8 mouse cellular contexts compared by ENCODE assay signal in the genomic region with DNA sequence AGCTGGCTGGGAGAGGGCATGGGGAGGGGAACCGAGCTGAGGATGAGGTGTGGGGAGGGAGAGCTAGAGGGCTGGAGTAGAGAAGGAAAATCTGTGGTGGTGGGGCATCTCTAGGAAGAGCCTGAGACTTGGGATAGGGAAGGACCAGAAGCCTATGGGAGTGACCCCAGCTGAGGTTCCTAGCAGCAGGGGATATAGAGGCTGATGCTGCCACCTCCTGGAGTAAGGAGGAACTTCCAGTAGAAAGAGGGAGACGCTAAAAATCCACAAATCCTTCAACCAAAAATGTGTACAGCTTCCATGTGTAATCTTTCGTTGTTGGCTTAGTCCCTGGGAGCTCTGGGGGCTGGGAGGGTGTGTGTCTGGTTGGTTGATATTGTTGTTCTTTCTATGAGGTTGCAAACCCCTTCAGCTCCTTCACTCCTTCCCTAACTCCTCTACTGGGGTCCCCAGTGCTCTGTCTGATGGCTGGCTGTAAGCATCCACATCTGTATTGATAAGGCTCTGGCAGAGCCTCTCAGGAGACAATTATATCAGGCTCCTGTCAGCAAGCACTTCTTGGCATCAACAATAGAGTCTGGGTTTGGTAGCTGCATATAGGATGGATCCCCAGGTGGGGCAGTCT. TPM values are rescaled to one million over a fixed set of nuclear protein-coding genes. Genes with fewer than 3 reads are reported as not detected.
DNase-seq lines count a peak whose midpoint lies in the region; ATAC-seq and TF ChIP-seq lines count a peak whose summit lies in the region.

No protein-coding gene starts in this region.

- peak; percentile 75 for TF ChIP-seq CTCF in liver, embryonic 14.5 days (IDR thresholded peaks at IDR 0.05; ENCODE audit: low read depth)
- TF ChIP-seq CTCF in thymus, adult 2 months (IDR thresholded peaks at IDR 0.05; ENCODE audit: borderline replicate concordance, control insufficient read depth, extremely low read depth, insufficient read depth, low read length, poor library complexity), result no peak

- no peak for TF ChIP-seq POLR2A in thymus, adult 2 months (IDR thresholded peaks at IDR 0.05; ENCODE audit: control insufficient read depth, extremely low read depth, insufficient read depth, low read length, poor library complexity)

- peak; percentile 46 to 63 for DNase-seq in CD8-positive naive resting alpha-beta T cell, adult 2 months (ENCODE audit: low read depth in 2 of 2, low spot score in 2 of 2)
- DNase-seq in adrenal gland, postnatal 10 days, result peak; percentile 73
- DNase-seq in forebrain, embryonic 11.5 days (ENCODE audit: low spot score), result peak; percentile 62
- DNase-seq in heart, postnatal 36 days, result peak; percentile 71 to 72
- peak; percentile 71 to 79 for DNase-seq in kidney, postnatal 4 days
- peak in 1 of 3 experiments; percentile 13 for DNase-seq in liver, embryonic 14.5 days (ENCODE audit: low read depth in 3 of 3, low spot score in 3 of 3)
- peak; percentile 61 for DNase-seq in thymus, adult 2 months

- no peak overlapping the region for H3K4me2 ChIP-seq in forebrain, embryonic 11.5 days (ENCODE audit: low read depth, low read length, severe bottlenecking)
- no peak overlapping the region for H3K4me2 ChIP-seq in liver, embryonic 14.5 days (ENCODE audit: low read depth)
- H3K4me2 ChIP-seq in neural tube, embryonic 12.5 days (replicated peaks), result no peak overlapping the region

- intact Hi-C loops in heart, postnatal 36 days (cut with DNase I), result loop anchor here (1.0 to 5.0 kb wide), 4 partner anchors 89 to 392 kb away; no protein-coding TSS in a partner anchor

- no peak overlapping the region for H3K4me3 ChIP-seq in forebrain, embryonic 11.5 days (ENCODE audit: low read depth, low read length)
- H3K4me3 ChIP-seq in liver, embryonic 14.5 days (ENCODE audit: insufficient read depth in 1 of 2, low read depth in 2 of 2, low read length in 2 of 2), result no peak overlapping the region
- H3K4me3 ChIP-seq in neural tube, embryonic 12.5 days, result no peak overlapping the region
- no peak overlapping the region for H3K4me3 ChIP-seq in thymus, adult 2 months (ENCODE audit: control insufficient read depth, insufficient read depth, low read length)

- 8% methylated on average over 3 of the region's 3 CpGs for WGBS in forebrain, embryonic 11.5 days
- 6% methylated on average over 3 of the region's 3 CpGs for WGBS in liver, embryonic 14.5 days (ENCODE audit: insufficient replicate concordance)
- WGBS in neural tube, embryonic 12.5 days, result 18% methylated on average over 3 of the region's 3 CpGs
- WGBS in thymus, adult 2 months, result 29% methylated on average over 3 of the region's 3 CpGs

- no peak overlapping the region for H3K27ac ChIP-seq in forebrain, embryonic 11.5 days (ENCODE audit: low read depth, low read length)
- H3K27ac ChIP-seq in liver, embryonic 14.5 days, result no peak overlapping the region
- no peak overlapping the region for H3K27ac ChIP-seq in neural tube, embryonic 12.5 days
- no peak overlapping the region for H3K27ac ChIP-seq in thymus, adult 2 months (ENCODE audit: control insufficient read depth, insufficient read depth, low read length)

- no peaks in the 10 kb centered on the region for H3K4me1 ChIP-seq in forebrain, embryonic 11.5 days (replicated peaks; ENCODE audit: control insufficient read depth, insufficient read depth, low read length)
- H3K4me1 ChIP-seq in liver, embryonic 14.5 days (replicated peaks; ENCODE audit: control insufficient read depth in 2 of 2, insufficient read depth in 2 of 2, low read length in 1 of 2), result peaks cover 4 to 7% of the 10 kb centered on the region in 2 experiments
- no peaks in the 10 kb centered on the region for H3K4me1 ChIP-seq in neural tube, embryonic 12.5 days
- 0 out of 2 replicates have a peak, but pooled peaks cover 3% of the 10 kb centered on the region for H3K4me1 ChIP-seq in thymus, adult 2 months (replicated peaks; ENCODE audit: control insufficient read depth, insufficient read depth, low read length)

- H3K9ac ChIP-seq in forebrain, embryonic 11.5 days (ENCODE audit: low read length), result no peak overlapping the region
- H3K9ac ChIP-seq in liver, embryonic 14.5 days (replicated peaks), result no peak overlapping the region
- no peak overlapping the region for H3K9ac ChIP-seq in neural tube, embryonic 12.5 days

- TF ChIP-seq EP300 in liver, embryonic 14.5 days (IDR thresholded peaks at IDR 0.05; ENCODE audit: low read depth), result no peak

- no peaks in the 10 kb centered on the region for H3K27me3 ChIP-seq in forebrain, embryonic 11.5 days (ENCODE audit: control insufficient read depth, insufficient read depth, low read length)
- H3K27me3 ChIP-seq in liver, embryonic 14.5 days (ENCODE audit: control insufficient read depth, insufficient read depth, low read length), result no peaks in the 10 kb centered on the region
- no peaks in the 10 kb centered on the region for H3K27me3 ChIP-seq in neural tube, embryonic 12.5 days (replicated peaks)
- no peaks in the 10 kb centered on the region for H3K27me3 ChIP-seq in thymus, adult 2 months (ENCODE audit: control insufficient read depth, insufficient read depth, low read length)

- ATAC-seq in forebrain, embryonic 11.5 days (replicated peaks; ENCODE audit: low FRiP score), result peak; percentile 71
- ATAC-seq in liver, embryonic 14.5 days (ENCODE audit: insufficient read depth), result peak; percentile 53; the same call in 1 of the 2 replicates
- ATAC-seq in neural tube, embryonic 12.5 days (ENCODE audit: low FRiP score, low read depth), result peak; percentile 75; the same call in 1 of the 2 replicates

- no peaks in the 10 kb centered on the region for H3K36me3 ChIP-seq in forebrain, embryonic 11.5 days (ENCODE audit: control insufficient read depth, insufficient read depth, low read length)
- H3K36me3 ChIP-seq in liver, embryonic 14.5 days (replicated peaks; ENCODE audit: control insufficient read depth, insufficient read depth, low read depth), result no peaks in the 10 kb centered on the region
- H3K36me3 ChIP-seq in neural tube, embryonic 12.5 days, result no peaks in the 10 kb centered on the region
- no peaks in the 10 kb centered on the region for H3K36me3 ChIP-seq in thymus, adult 2 months (ENCODE audit: control insufficient read depth, insufficient read depth, low read length)

- H3K9me3 ChIP-seq in forebrain, embryonic 11.5 days (ENCODE audit: control insufficient read depth, low read length), result no peaks in the 10 kb centered on the region
- no peaks in the 10 kb centered on the region for H3K9me3 ChIP-seq in liver, embryonic 14.5 days (ENCODE audit: control insufficient read depth, low read length)
- H3K9me3 ChIP-seq in neural tube, embryonic 12.5 days, result no peaks in the 10 kb centered on the region

RNA-seq across cellular contexts. Expression of gene Ifit1bl2, which starts 3.5 kb away (rescaled TPM):
- under 1 TPM in 1 of 2 experiments, not detected in 1; 0.09 TPM for total RNA-seq in adrenal gland, postnatal 10 days (2021)
- 0.09 TPM in 1 of 2 replicates, not detected in the other for polyA plus RNA-seq in forebrain, embryonic 11.5 days (2014; fragmentation: Nextera tagmentation; extraction: Ambion mirVana)
- total RNA-seq in heart, postnatal 36 days (2021), result 1 to 10 TPM; 1.1 to 1.2 TPM
- polyA plus RNA-seq in liver, embryonic 14.5 days (2012; rRNA removed), result 0.04 TPM in 1 of 2 replicates, not detected in the other
- not detected in 2 replicates for polyA plus RNA-seq in liver, embryonic 14.5 days (2014; fragmentation: Nextera tagmentation; extraction: Ambion mirVana)
- 0.22 TPM in 1 of 2 replicates, not detected in the other for polyA plus RNA-seq in neural tube, embryonic 12.5 days (2016; fragmentation: Nextera tagmentation; extraction: Ambion mirVana)
- polyA plus RNA-seq in thymus, adult 2 months (2012; rRNA removed), result 0.07 and 0.11 TPM in 2 replicates

RNA-seq across cellular contexts. Expression of gene Ifit1, which starts 3.6 kb away (rescaled TPM):
- 1 to 10 TPM in 1 of 2 experiments, under 1 TPM in 1; 0.69 to 1.6 TPM for total RNA-seq in adrenal gland, postnatal 10 days (2021)
- polyA plus RNA-seq in forebrain, embryonic 11.5 days (2014; fragmentation: Nextera tagmentation; extraction: Ambion mirVana), result 0.20 TPM in 1 of 2 replicates, not detected in the other
- total RNA-seq in heart, postnatal 36 days (2021), result 1 to 10 TPM; 2.0 to 3.5 TPM
- 0.34 and 0.63 TPM in 2 replicates for polyA plus RNA-seq in liver, embryonic 14.5 days (2012; rRNA removed)
- polyA plus RNA-seq in liver, embryonic 14.5 days (2014; fragmentation: Nextera tagmentation; extraction: Ambion mirVana), result 0.78 and 1.1 TPM in 2 replicates
- polyA plus RNA-seq in neural tube, embryonic 12.5 days (2016; fragmentation: Nextera tagmentation; extraction: Ambion mirVana), result 0.08 and 0.18 TPM in 2 replicates
- polyA plus RNA-seq in thymus, adult 2 months (2012; rRNA removed), result 10.0 and 13.2 TPM in 2 replicates

RNA-seq across cellular contexts. Expression of gene Ifit3b, which starts 29.3 kb away (rescaled TPM):
- 1 to 10 TPM in 1 of 2 experiments, under 1 TPM in 1; 0.60 to 1.2 TPM for total RNA-seq in adrenal gland, postnatal 10 days (2021)
- polyA plus RNA-seq in forebrain, embryonic 11.5 days (2014; fragmentation: Nextera tagmentation; extraction: Ambion mirVana), result 0.21 TPM in 1 of 2 replicates, not detected in the other
- total RNA-seq in heart, postnatal 36 days (2021), result 1 to 10 TPM; 1.8 to 3.5 TPM
- polyA plus RNA-seq in liver, embryonic 14.5 days (2012; rRNA removed), result 0.12 and 0.21 TPM in 2 replicates
- 0.11 and 0.24 TPM in 2 replicates for polyA plus RNA-seq in liver, embryonic 14.5 days (2014; fragmentation: Nextera tagmentation; extraction: Ambion mirVana)
- 0.09 TPM in 1 of 2 replicates, not detected in the other for polyA plus RNA-seq in neural tube, embryonic 12.5 days (2016; fragmentation: Nextera tagmentation; extraction: Ambion mirVana)
- 1.5 and 2.3 TPM in 2 replicates for polyA plus RNA-seq in thymus, adult 2 months (2012; rRNA removed)

RNA-seq across cellular contexts. Expression of gene Ifit1bl1, which starts 35.3 kb away (rescaled TPM):
- under 1 TPM; 0.15 to 0.30 TPM for total RNA-seq in adrenal gland, postnatal 10 days (2021)
- 0.08 TPM in 1 of 2 replicates, not detected in the other for polyA plus RNA-seq in forebrain, embryonic 11.5 days (2014; fragmentation: Nextera tagmentation; extraction: Ambion mirVana)
- 1 to 10 TPM; 1.1 to 1.9 TPM for total RNA-seq in heart, postnatal 36 days (2021)
- polyA plus RNA-seq in liver, embryonic 14.5 days (2012; rRNA removed), result 0.05 and 0.12 TPM in 2 replicates
- polyA plus RNA-seq in liver, embryonic 14.5 days (2014; fragmentation: Nextera tagmentation; extraction: Ambion mirVana), result 0.10 and 0.28 TPM in 2 replicates
- 0.25 and 0.50 TPM in 2 replicates for polyA plus RNA-seq in neural tube, embryonic 12.5 days (2016; fragmentation: Nextera tagmentation; extraction: Ambion mirVana)
- 1.6 and 2.2 TPM in 2 replicates for polyA plus RNA-seq in thymus, adult 2 months (2012; rRNA removed)

RNA-seq across cellular contexts. Expression of gene Ifit3, which starts 53.7 kb away (rescaled TPM):
- 1 to 10 TPM; 2.0 to 3.2 TPM for total RNA-seq in adrenal gland, postnatal 10 days (2021)
- 0.25 and 0.52 TPM in 2 replicates for polyA plus RNA-seq in forebrain, embryonic 11.5 days (2014; fragmentation: Nextera tagmentation; extraction: Ambion mirVana)
- 1 to 10 TPM; 4.2 to 9.2 TPM for total RNA-seq in heart, postnatal 36 days (2021)
- 0.54 and 1.1 TPM in 2 replicates for polyA plus RNA-seq in liver, embryonic 14.5 days (2012; rRNA removed)
- 0.79 and 1.3 TPM in 2 replicates for polyA plus RNA-seq in liver, embryonic 14.5 days (2014; fragmentation: Nextera tagmentation; extraction: Ambion mirVana)
- 0.18 and 0.23 TPM in 2 replicates for polyA plus RNA-seq in neural tube, embryonic 12.5 days (2016; fragmentation: Nextera tagmentation; extraction: Ambion mirVana)
- polyA plus RNA-seq in thymus, adult 2 months (2012; rRNA removed), result 6.1 and 7.8 TPM in 2 replicates
